Mouse (Mus musculus) spleen, adult 2 months (tissue): ENCODE measurements at regions not wholly inside any gene's neighbourhood (a gene's known extent, or its start where the extent isn't known, plus 50 kb on each side); places are given as distances from the start of the nearest gene placed in this dataset.

ENCODE experiments used
- DNase-seq, 2 experiments: peaks; one replicate each; pipeline versions ENCODE4 v3.0.0 to v3.0.0-alpha.2; 2012 to 2021; ENCODE audit warnings: low spot score in 2 of 2, low read depth in 1 of 2
- H3K27ac ChIP-seq: fragments of 200-500 bp; 2 replicates; pipeline ENCODE4 v1.5.1; 2012; ENCODE audit warnings: low read length, inconsistent platforms; ENCODE audit not compliant: insufficient read depth
- H3K27me3 ChIP-seq: fragments of 200-500 bp; 2 replicates; pipeline ENCODE4 v1.6.1; 2012; ENCODE audit warnings: mild to moderate bottlenecking, moderate library complexity, low read length, inconsistent platforms; ENCODE audit not compliant: control insufficient read depth, insufficient read depth
- H3K36me3 ChIP-seq: fragments of 200-500 bp; 2 replicates; pipeline ENCODE4 v1.6.1; 2012; ENCODE audit warnings: mild to moderate bottlenecking, low read length, inconsistent platforms; ENCODE audit not compliant: control insufficient read depth, insufficient read depth
- H3K4me1 ChIP-seq: fragments of 200-500 bp; 2 replicates; pipeline ENCODE4 v1.6.1; 2011; ENCODE audit warnings: inconsistent platforms; ENCODE audit not compliant: control insufficient read depth, insufficient read depth, insufficient read length
- H3K4me3 ChIP-seq: fragments of 200-500 bp; 2 replicates; pipeline ENCODE4 v1.5.1; 2011; ENCODE audit warnings: mild to moderate bottlenecking, inconsistent platforms; ENCODE audit not compliant: insufficient read depth, insufficient read length; ENCODE audit errors: extremely low read depth
- CTCF ChIP-seq: fragments of 200-500 bp; IDR thresholded peaks from 2 replicates; pipeline ENCODE4 v1.5.1; 2011; ENCODE audit warnings: mild to moderate bottlenecking, inconsistent platforms; ENCODE audit not compliant: insufficient read depth, insufficient read length, insufficient replicate concordance; ENCODE audit errors: extremely low read depth
- POLR2A ChIP-seq: fragments of 200-500 bp; IDR thresholded peaks from 2 replicates; pipeline ENCODE4 v1.6.1; 2011; ENCODE audit warnings: low read depth, low read length, inconsistent platforms
- WGBS: fragments of 180-500 bp; shearing (Covaris S2); methylation state at CpG from one replicate; pipeline ENCODE4 v1.1.7; 2018; 5-methylcytosine and 5-hydroxymethylcytosine counted together

DNA sequence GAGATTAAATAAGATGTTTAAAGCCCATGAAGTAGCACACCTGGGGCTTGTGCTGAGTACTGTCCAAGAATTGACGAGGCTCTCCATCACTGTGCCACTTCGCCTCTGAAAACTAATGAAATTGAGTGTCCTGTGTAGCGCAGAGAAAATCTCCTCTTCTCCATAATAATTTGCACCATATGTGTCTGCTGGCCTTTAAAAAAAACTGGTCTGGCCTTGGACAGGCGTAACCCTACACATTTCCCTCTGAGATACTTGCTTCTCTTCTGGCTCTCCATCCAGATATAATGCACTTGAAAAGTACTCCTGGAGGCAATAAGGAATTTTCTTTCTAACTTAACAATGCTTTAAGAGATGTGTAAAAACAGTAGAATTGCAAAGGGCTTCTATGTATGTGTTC lies 164.5 kb upstream of the Rnd3 start:
- Histone ChIP-seq H3K4me1 (no peaks in the 10 kb centered on the region), H3K27me3 (no peaks in the 10 kb centered on the region), H3K4me3 (no peak overlapping the region), H3K36me3 (no peaks in the 10 kb centered on the region), H3K27ac (no peak overlapping the region)
- no peak for TF ChIP-seq POLR2A
- no peak for TF ChIP-seq CTCF
- 95% methylated on average over 4 of the region's 4 CpGs for WGBS
- DNase-seq, result no peak

DNA sequence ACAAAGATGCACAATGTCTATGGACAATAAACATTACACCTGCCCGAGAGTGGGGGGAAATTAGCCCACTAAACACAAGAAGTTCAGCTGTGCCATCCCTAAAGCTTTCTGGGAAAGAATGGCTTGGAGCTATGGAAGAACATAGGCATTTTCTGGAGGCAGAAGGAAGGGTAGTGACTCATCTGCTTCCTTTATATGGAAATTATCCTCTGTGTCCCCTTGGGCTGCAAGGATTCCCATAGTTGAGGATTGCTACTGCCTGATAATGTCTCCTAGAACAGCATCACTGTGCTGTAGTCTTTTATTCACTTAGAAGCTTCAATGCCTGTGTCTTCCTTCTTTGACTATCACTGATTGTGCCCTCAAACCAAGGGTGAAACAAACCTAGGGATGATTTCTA lies 157.3 kb upstream of the Rnd3 start:
- DNase-seq, result no peak
- Histone ChIP-seq H3K4me3 (no peak overlapping the region), H3K36me3 (no peaks in the 10 kb centered on the region), H3K27ac (no peak overlapping the region), H3K4me1 (no peaks in the 10 kb centered on the region), H3K27me3 (no peaks in the 10 kb centered on the region)
- 94% methylated on average over 1 of the region's 1 CpGs for WGBS
- no peak for TF ChIP-seq POLR2A

DNA sequence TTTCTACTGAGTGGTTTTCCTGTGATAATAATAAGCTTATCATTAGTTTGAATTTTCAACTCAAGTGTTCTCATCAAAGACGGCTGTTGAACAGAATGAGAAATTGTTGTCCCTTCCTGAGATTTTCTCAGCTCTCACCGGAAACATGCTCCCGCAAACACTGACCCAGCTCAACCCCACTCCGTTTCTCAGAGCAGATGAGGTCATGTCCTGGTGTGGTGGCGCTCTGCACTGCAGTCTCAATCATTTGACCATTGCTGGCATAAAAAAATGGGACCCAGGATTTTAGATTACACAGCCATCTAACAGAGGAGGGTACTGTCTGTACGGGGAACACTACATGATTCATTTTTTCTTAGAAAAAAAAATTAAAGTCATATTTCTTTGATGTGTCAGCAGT lies 156.5 kb upstream of the Rnd3 start:
- no peak overlapping the region for H3K27ac ChIP-seq
- H3K36me3 ChIP-seq, result no peaks in the 10 kb centered on the region
- no peak overlapping the region for H3K4me3 ChIP-seq
- H3K27me3 ChIP-seq, result no peaks in the 10 kb centered on the region
- 10% methylated on average over 6 of the region's 6 CpGs for WGBS
- TF ChIP-seq CTCF (no peak), POLR2A (no peak)
- DNase-seq, result no peak
- no peaks in the 10 kb centered on the region for H3K4me1 ChIP-seq

DNA sequence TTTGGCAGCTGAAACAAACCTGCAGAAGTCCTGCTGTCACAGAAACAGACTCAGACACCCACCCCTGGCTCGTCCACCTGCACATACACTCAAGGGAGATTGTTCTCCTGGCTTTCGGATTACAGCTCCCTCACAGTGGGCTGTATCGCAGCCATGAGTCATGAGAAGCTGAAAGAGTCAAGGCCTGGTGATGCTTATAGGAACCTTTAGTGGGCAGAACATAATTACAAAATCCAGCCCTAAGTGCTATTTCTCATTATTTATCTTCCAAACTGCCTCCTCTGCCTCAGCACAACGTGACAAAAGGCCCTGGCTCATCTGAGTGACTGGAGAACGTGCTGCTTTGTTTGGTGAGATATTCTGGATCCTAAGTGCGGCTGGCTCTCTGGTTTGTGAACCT lies 155.8 kb upstream of the Rnd3 start:
- DNase-seq, result no peak
- no peak for TF ChIP-seq CTCF
- TF ChIP-seq POLR2A, result no peak
- Histone ChIP-seq H3K27ac (no peak overlapping the region), H3K4me3 (no peak overlapping the region), H3K27me3 (no peaks in the 10 kb centered on the region), H3K4me1 (no peaks in the 10 kb centered on the region), H3K36me3 (no peaks in the 10 kb centered on the region)
- WGBS, result 86% methylated on average over 6 of the region's 6 CpGs

DNA sequence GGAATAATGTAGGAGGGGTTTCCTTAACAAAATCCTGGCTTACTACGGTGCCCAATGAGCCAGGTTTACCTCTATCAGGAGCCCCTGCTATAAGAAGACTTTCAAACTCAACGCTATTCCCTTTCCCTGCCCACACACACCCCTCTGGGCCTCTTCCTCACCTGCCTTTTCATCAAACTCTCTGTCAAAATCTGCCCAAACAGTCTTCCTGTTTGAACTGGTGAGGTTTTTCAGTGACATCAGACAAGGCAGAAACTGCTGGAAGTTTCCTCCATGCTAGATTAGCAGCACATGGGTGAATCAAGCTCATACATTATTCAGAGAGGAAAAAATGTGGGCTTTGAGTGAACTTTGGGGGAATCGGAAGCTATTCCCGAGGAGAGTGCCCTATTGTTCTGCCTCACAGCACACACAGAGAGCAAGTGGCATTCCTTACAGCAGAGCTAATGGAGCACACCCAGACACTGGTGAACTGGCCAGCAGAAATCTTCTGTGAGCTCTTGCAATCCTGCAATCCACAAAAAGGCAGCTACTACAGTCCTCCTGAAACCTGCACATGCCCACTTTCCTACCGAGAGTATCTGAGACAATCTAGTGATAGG lies 141.8 kb upstream of the Rnd3 start:
- 36% methylated on average over 5 of the region's 5 CpGs for WGBS
- TF ChIP-seq CTCF (no peak), POLR2A (no peak)
- DNase-seq, result no peak
- H3K4me1 ChIP-seq, result no peaks in the 10 kb centered on the region
- no peak overlapping the region for H3K4me3 ChIP-seq
- H3K27me3 ChIP-seq, result no peaks in the 10 kb centered on the region
- H3K27ac ChIP-seq, result no peak overlapping the region
- H3K36me3 ChIP-seq, result no peaks in the 10 kb centered on the region

DNA sequence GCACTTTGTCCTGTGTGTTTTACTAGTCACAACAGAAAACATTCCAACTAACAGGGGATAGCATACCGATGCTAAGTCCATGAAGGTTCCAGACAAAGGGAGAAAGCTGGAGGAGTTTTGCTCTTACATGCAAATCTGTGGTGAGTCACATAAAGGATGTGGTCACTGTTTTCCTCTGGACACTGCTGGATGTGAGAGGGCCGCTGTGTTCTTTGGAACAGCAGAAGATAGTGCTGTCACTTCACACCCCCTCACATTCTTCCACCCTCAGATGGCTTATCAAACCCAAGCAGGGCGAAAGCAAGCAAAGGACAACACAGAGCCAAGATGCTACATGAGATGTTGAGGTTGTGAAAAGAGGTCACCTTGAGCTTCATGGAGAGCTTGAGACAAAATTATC lies 139.8 kb upstream of the Rnd3 start:
- TF ChIP-seq POLR2A (no peak), CTCF (no peak)
- H3K4me3 ChIP-seq, result no peak overlapping the region
- no peaks in the 10 kb centered on the region for H3K4me1 ChIP-seq
- H3K36me3 ChIP-seq, result no peaks in the 10 kb centered on the region
- DNase-seq, result no peak
- no peaks in the 10 kb centered on the region for H3K27me3 ChIP-seq
- WGBS, result 86% methylated on average over 3 of the region's 3 CpGs
- no peak overlapping the region for H3K27ac ChIP-seq

DNA sequence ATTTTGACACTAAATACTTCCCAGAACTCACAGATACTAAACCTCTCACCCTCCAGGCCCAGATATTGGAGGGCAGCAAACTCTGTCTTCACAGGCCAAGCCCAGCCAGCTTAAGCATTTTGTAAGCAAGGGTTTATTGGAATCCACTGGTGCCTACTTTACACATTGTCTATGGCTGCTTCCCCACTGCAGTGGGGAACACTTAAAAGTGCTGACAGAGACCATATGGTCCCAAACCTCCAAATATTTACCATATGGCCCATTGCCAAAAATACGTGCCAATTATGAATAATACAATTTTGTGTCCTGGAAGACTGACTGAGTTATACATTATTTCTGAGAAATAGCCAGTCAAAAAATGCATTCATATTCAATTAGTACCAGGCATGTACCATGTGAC lies 136.7 kb upstream of the Rnd3 start:
- 79% methylated on average over 1 of the region's 1 CpGs for WGBS
- H3K4me3 ChIP-seq, result no peak overlapping the region
- no peaks in the 10 kb centered on the region for H3K36me3 ChIP-seq
- H3K27ac ChIP-seq, result no peak overlapping the region
- H3K4me1 ChIP-seq, result no peaks in the 10 kb centered on the region
- no peaks in the 10 kb centered on the region for H3K27me3 ChIP-seq
- TF ChIP-seq CTCF, result no peak
- no peak for TF ChIP-seq POLR2A
- no peak for DNase-seq

DNA sequence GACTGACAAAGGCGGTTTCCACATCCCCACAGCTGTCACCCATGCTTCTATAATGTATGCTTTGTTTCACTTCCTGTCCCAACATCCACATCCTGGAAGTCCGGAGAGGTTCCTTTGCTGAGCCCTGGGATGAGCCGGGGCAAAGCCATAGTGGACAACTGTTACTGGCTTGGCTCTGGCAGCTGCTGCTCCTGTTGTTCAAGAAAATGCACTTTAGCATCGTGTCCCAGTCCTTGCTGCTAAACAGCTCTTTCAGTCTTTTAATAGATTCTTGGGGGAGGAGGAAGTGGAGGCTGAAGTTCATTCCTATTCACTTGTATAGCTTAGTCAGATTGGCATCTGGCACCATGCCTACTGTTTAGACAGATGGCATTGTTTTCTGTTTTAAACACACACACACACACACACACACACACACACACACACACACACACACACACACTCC lies 135.9 kb upstream of the Rnd3 start:
- Histone ChIP-seq H3K27me3 (no peaks in the 10 kb centered on the region), H3K4me1 (no peaks in the 10 kb centered on the region), H3K36me3 (no peaks in the 10 kb centered on the region), H3K27ac (no peak overlapping the region), H3K4me3 (no peak overlapping the region)
- TF ChIP-seq CTCF (no peak), POLR2A (no peak)
- no peak for DNase-seq
- 9% methylated on average over 4 of the region's 4 CpGs for WGBS
